Mouse (Mus musculus): Measurements from ENCODE around the gene Fn3k.

Gene Fn3k

GRCm38 (mm10) chr11:121434156-121435155 lies at the start of gene Fn3k:
Fn3k (plus strand) TSS chr11:121434913.
- DNase-seq, result peak; percentile 70 to 82

GRCm38 (mm10) chr11:121387750-121388553 lies 46.8 kb upstream of the Fn3k start, which contains the start of gene Rab40b:
Rab40b (minus strand) TSS chr11:121388251.
- peak; percentile 19 to 27 for DNase-seq

GRCm38 (mm10) chr11:121388554-121388945 lies 46.2 kb upstream of the Fn3k start:
- DNase-seq, result no peak

GRCm38 (mm10) chr11:121390793-121391192 lies 43.9 kb upstream of the Fn3k start:
- no peak for DNase-seq

- no peak for DNase-seq
Measured at GRCm38 (mm10) chr11:121392405-121392804, 42.3 kb upstream of the Fn3k start.

- DNase-seq, result no peak
Measured at GRCm38 (mm10) chr11:121407366-121408155, 27.2 kb upstream of the Fn3k start.

- no peak for DNase-seq
Measured at GRCm38 (mm10) chr11:121414762-121415161, 20.0 kb upstream of the Fn3k start.

GRCm38 (mm10) chr11:121415351-121415750 lies 19.4 kb upstream of the Fn3k start:
- no peak for DNase-seq

- no peak for DNase-seq
Measured at GRCm38 (mm10) chr11:121417971-121418370, 16.7 kb upstream of the Fn3k start.

GRCm38 (mm10) chr11:121418932-121419331 lies 15.8 kb upstream of the Fn3k start:
- no peak for DNase-seq

GRCm38 (mm10) chr11:121420379-121420778 lies 14.3 kb upstream of the Fn3k start:
- no peak for DNase-seq

GRCm38 (mm10) chr11:121420830-121421552 lies 13.7 kb upstream of the Fn3k start, which contains the start of gene Fn3krp:
Fn3krp (plus strand) TSS chr11:121421401.
- peak; percentile 97 to 99 for DNase-seq

- no peak for DNase-seq
Measured at GRCm38 (mm10) chr11:121421553-121422173, 13.1 kb upstream of the Fn3k start.

GRCm38 (mm10) chr11:121433397-121433796 lies 1.3 kb upstream of the Fn3k start:
- no peak for DNase-seq

- DNase-seq, result no peak
Measured at GRCm38 (mm10) chr11:121437236-121437635, 2.5 kb downstream of the Fn3k start.

- no peak for DNase-seq
Measured at GRCm38 (mm10) chr11:121439686-121440292, 5.1 kb downstream of the Fn3k start.

GRCm38 (mm10) chr11:121441653-121442052 lies 6.9 kb downstream of the Fn3k start:
- no peak for DNase-seq

- no peak for DNase-seq
Measured at GRCm38 (mm10) chr11:121442076-121442475, 7.4 kb downstream of the Fn3k start.

- DNase-seq, result no peak
Measured at GRCm38 (mm10) chr11:121451216-121451726, 16.6 kb downstream of the Fn3k start.
